Mouse (Mus musculus) bone marrow, adult 2 months (tissue): ENCODE measurements around the gene Scaper.

Experiments
- CTCF ChIP-seq: fragments of 200-500 bp; IDR thresholded peaks from 2 replicates; pipeline ENCODE4 v1.5.1; 2011; ENCODE audit warnings: low read length, control low read depth; ENCODE audit not compliant: control insufficient read depth, insufficient read depth
- POLR2A ChIP-seq: fragments of 200-500 bp; IDR thresholded peaks from 2 replicates; pipeline ENCODE4 v1.6.1; 2011; ENCODE audit warnings: low read depth, mild to moderate bottlenecking, control low read depth, low read length, borderline replicate concordance; ENCODE audit not compliant: control insufficient read depth

DNA sequence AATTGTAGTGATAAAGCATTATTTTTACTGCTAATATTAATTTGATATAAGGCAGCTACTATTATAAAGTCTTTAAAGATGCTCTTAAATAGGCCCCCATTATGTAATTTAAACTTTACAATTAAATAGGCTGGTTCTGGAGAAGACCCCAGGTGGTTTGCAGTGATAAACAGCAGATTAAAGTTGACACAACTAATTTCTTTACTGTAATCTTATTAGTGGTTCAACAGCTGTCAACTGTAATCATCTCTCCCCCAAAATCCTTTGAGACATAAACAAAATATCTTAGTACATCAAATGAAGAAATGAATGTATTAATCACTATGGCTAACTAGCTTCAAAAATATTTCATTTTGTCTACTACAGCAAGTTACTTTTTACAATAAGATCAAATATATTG, 260.8 kb downstream of the Scaper start:
- TF ChIP-seq CTCF (no peak), POLR2A (no peak)
